Mouse (Mus musculus) lung, postnatal 0 days (tissue): ENCODE data around the gene Cacna1a.

ENCODE experiments used
- CTCF ChIP-seq: IDR thresholded peaks from 2 replicates; pipeline ENCODE4 v1.5.1; 2016; ENCODE audit warnings: antibody characterized with exemption, mild to moderate bottlenecking
- EP300 ChIP-seq: IDR thresholded peaks from 2 replicates; pipeline ENCODE4 v1.6.1; 2016; ENCODE audit warnings: antibody characterized with exemption, mild to moderate bottlenecking, control low read depth

DNA sequence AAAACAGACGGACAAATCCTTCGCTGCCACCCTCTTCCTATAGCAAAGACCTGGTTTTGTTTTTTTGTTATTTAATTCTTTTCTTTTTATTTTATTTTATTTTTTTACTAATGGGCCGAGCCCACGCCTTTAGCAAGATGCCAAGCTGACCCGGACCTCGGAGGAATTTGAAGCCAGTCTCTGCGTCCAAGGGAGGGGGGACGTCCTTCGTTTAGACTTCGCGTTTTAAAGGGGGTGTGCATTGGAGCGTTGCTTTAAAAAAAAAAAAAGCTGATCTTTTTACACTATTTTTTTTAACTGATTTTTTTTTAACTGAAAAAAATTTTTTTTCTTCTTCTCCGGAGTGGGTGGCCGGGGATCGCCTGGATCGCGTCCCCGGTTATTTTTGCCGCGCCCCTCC lies 26.7 kb downstream of the Cacna1a start:
- no peak for TF ChIP-seq CTCF
- TF ChIP-seq EP300, result no peak
